Mouse (Mus musculus) limb, embryonic 10.5 days (tissue): ENCODE measurements around the gene Olfr291. TPM values are rescaled to one million over a fixed set of nuclear protein-coding genes. Genes with fewer than 3 reads are reported as not detected.

ENCODE experiments used
- DNase-seq: peaks from one replicate; pipeline ENCODE4 v3.0.0-alpha.2; 2017; ENCODE audit warnings: low spot score
- H3K27ac ChIP-seq: fragments of 300-500 bp; sonication (generic); 2 replicates; pipeline ENCODE4 v1.5.1; 2016; ENCODE audit warnings: mild to moderate bottlenecking
- H3K27me3 ChIP-seq: fragments of 300-500 bp; sonication (generic); 2 replicates; pipeline ENCODE4 v1.6.1; 2016; ENCODE audit warnings: low read depth, mild to moderate bottlenecking; ENCODE audit not compliant: poor library complexity, severe bottlenecking
- H3K36me3 ChIP-seq: fragments of 300-500 bp; sonication (generic); 2 replicates; pipeline ENCODE4 v1.6.1; 2016; ENCODE audit warnings: mild to moderate bottlenecking, moderate library complexity
- H3K4me1 ChIP-seq: fragments of 300-500 bp; sonication (generic); 2 replicates; pipeline ENCODE4 v1.6.1; 2016
- H3K4me3 ChIP-seq: fragments of 300-500 bp; sonication (generic); 2 replicates; pipeline ENCODE4 v1.5.1; 2016; ENCODE audit warnings: mild to moderate bottlenecking, moderate library complexity
- H3K9me3 ChIP-seq: fragments of 300-500 bp; sonication (generic); replicated peaks from 2 replicates; pipeline ENCODE4 v1.6.1; 2016; ENCODE audit warnings: mild to moderate bottlenecking
- WGBS: fragments of 180-500 bp; shearing (Covaris S2); methylation state at CpG from one replicate; pipeline ENCODE4 v1.1.7; 2016; 5-methylcytosine and 5-hydroxymethylcytosine counted together
- polyA plus RNA-seq: library from polyadenylated mRNA; unstranded; fragments of >200 nt; fragmentation: Nextera tagmentation; extraction: Ambion mirVana; gene quantifications from 2 replicates; pipeline ENCODE4 v1.2.1, GENCODE M21; 2016

Gene Olfr291
- not detected in 2 replicates for polyA plus RNA-seq

- H3K27me3 ChIP-seq: no peaks in the 10 kb centered on the region
- H3K36me3 ChIP-seq: no peaks in the 10 kb centered on the region
- DNase-seq: no peak
- no peaks in the 10 kb centered on the region for H3K9me3 ChIP-seq
- 89% methylated on average over 2 of the region's 2 CpGs for whole genome bisulfite sequencing
- no peaks in the 10 kb centered on the region for H3K4me1 ChIP-seq
- H3K4me3 ChIP-seq: no peak within 1 kb of the TSS
- no peak within 1 kb of the TSS for H3K27ac ChIP-seq
Measured at GRCm38 (mm10) chr7:84853253-84853652, at the start of gene Olfr291. Gene Olfr291, plus strand, starts transcription at chr7:84853553.

GRCm38 (mm10) chr7:84805224-84805623 lies 48.1 kb upstream of the Olfr291 start:
- DNase-seq: no peak
- no peak overlapping the region for H3K27ac ChIP-seq
- WGBS: 38% methylated on average over 1 of the region's 1 CpGs

GRCm38 (mm10) chr7:84806159-84806558 lies 47.2 kb upstream of the Olfr291 start:
- Histone ChIP-seq H3K4me1 (no peaks in the 10 kb centered on the region), H3K9me3 (no peaks in the 10 kb centered on the region), H3K4me3 (no peak overlapping the region), H3K27me3 (peaks cover 2% of the 10 kb centered on the region; the same call in 1 of the 2 replicates), H3K36me3 (no peaks in the 10 kb centered on the region), H3K27ac (no peak overlapping the region)
- DNase-seq: no peak
- 87% methylated on average over 4 of the region's 4 CpGs for WGBS

More at GRCm38 (mm10) chr7:84805224-84805623, 48.1 kb upstream of the Olfr291 start:
- no peaks in the 10 kb centered on the region for H3K4me1 ChIP-seq
- H3K36me3 ChIP-seq: no peaks in the 10 kb centered on the region
- no peak overlapping the region for H3K4me3 ChIP-seq
- no peaks in the 10 kb centered on the region for H3K9me3 ChIP-seq
- H3K27me3 ChIP-seq: peaks cover 10% of the 10 kb centered on the region

- no peak overlapping the region for H3K4me3 ChIP-seq
- H3K4me1 ChIP-seq: no peaks in the 10 kb centered on the region
- no peaks in the 10 kb centered on the region for H3K27me3 ChIP-seq
- no peaks in the 10 kb centered on the region for H3K36me3 ChIP-seq
- WGBS: 50% methylated on average over 1 of the region's 1 CpGs
- no peak overlapping the region for H3K27ac ChIP-seq
- H3K9me3 ChIP-seq: no peaks in the 10 kb centered on the region
- DNase-seq: no peak
Measured at GRCm38 (mm10) chr7:84884530-84884929, 31.2 kb downstream of the Olfr291 start.

Other genes starting within 250 kb of the Olfr291 start
- 1.4 and 2.9 TPM in 2 replicates for gene Fah, start 246.8 kb upstream of the Olfr291 start, polyA plus RNA-seq
- 153 and 185 TPM in 2 replicates for gene Zfand6, start 163.6 kb upstream of the Olfr291 start, polyA plus RNA-seq
- gene Vmn2r65, start 110.6 kb downstream of the Olfr291 start, polyA plus RNA-seq: not detected in 2 replicates
- gene Vmn2r66, start 158.7 kb downstream of the Olfr291 start, polyA plus RNA-seq: not detected in 2 replicates